Mouse (Mus musculus): ENCODE data around the gene Fkbp7.
"Not testable (repeated sequence)": the region's sequence is repeated elsewhere in the genome, so short reads cannot be mapped to it uniquely, and the experiment has no call there.

Gene Fkbp7

GRCm38 (mm10) chr2:76671641-76672040 is 1.3 kb downstream of the Fkbp7 start:
- intact Hi-C loops (cut with DNase I), result no loop called here

GRCm38 (mm10) chr2:76667200-76667599 is 5.7 kb downstream of the Fkbp7 start:
- intact Hi-C loops (cut with DNase I), result no loop called here

GRCm38 (mm10) chr2:76665531-76665930 is 7.4 kb downstream of the Fkbp7 start:
- intact Hi-C loops (cut with DNase I), result no loop called here

GRCm38 (mm10) chr2:76659419-76659818 is 13.5 kb downstream of the Fkbp7 start:
- intact Hi-C loops (cut with DNase I), result no loop called here

- intact Hi-C loops (cut with DNase I), result no loop called here
Measured at GRCm38 (mm10) chr2:76658551-76658950, 14.4 kb downstream of the Fkbp7 start.

- intact Hi-C loops (cut with DNase I), result no loop called here
Measured at GRCm38 (mm10) chr2:76655982-76656381, 16.9 kb downstream of the Fkbp7 start.

GRCm38 (mm10) chr2:76655444-76655843 is 17.5 kb downstream of the Fkbp7 start:
- intact Hi-C loops (cut with DNase I), result no loop called here

- intact Hi-C loops (cut with DNase I), result no loop called here
Measured at GRCm38 (mm10) chr2:76654646-76655045, 18.3 kb downstream of the Fkbp7 start.

GRCm38 (mm10) chr2:76653070-76653469 is 19.8 kb downstream of the Fkbp7 start:
- intact Hi-C loops (cut with DNase I), result no loop called here

GRCm38 (mm10) chr2:76648666-76649141 is 24.2 kb downstream of the Fkbp7 start:
- intact Hi-C loops (cut with DNase I), result no loop called here

- intact Hi-C loops (cut with DNase I), result no loop called here
Measured at GRCm38 (mm10) chr2:76647883-76648570, 24.9 kb downstream of the Fkbp7 start, which contains the start of the genes Prkra and Pjvk. TSS of gene Prkra (minus strand) at chr2:76648015. TSS of gene Pjvk (plus strand) at chr2:76648476.

GRCm38 (mm10) chr2:76647441-76647869 is 25.5 kb downstream of the Fkbp7 start:
- intact Hi-C loops (cut with DNase I), result no loop called here

- intact Hi-C loops (cut with DNase I), result no loop called here
Measured at GRCm38 (mm10) chr2:76643801-76644200, 29.1 kb downstream of the Fkbp7 start.

- intact Hi-C loops (cut with DNase I), result no loop called here
Measured at GRCm38 (mm10) chr2:76639637-76640036, 33.3 kb downstream of the Fkbp7 start.

- intact Hi-C loops (cut with DNase I), result no loop called here
Measured at GRCm38 (mm10) chr2:76631600-76631999, 41.3 kb downstream of the Fkbp7 start.

- intact Hi-C loops (cut with DNase I), result no loop called here
Measured at GRCm38 (mm10) chr2:76630293-76630692, 42.6 kb downstream of the Fkbp7 start.

- intact Hi-C loops (cut with DNase I), result not testable (repeated sequence)
Measured at GRCm38 (mm10) chr2:76622316-76622715, 50.6 kb downstream of the Fkbp7 start.

- intact Hi-C loops (cut with DNase I), result no loop called here
Measured at GRCm38 (mm10) chr2:76621724-76622123, 51.2 kb downstream of the Fkbp7 start.

GRCm38 (mm10) chr2:76620188-76620587 is 52.7 kb downstream of the Fkbp7 start:
- intact Hi-C loops (cut with DNase I), result loop anchor here (1.0 kb wide), 1 partner anchor 254 kb away; no protein-coding TSS in a partner anchor

- intact Hi-C loops (cut with DNase I), result no loop called here
Measured at GRCm38 (mm10) chr2:76618078-76618477, 54.8 kb downstream of the Fkbp7 start.
